Mouse (Mus musculus) testis, adult 2 months (tissue): ENCODE data around the gene Pskh1.

Experiments
- CTCF ChIP-seq: fragments of 200-500 bp; IDR thresholded peaks from 2 replicates; pipeline ENCODE4 v1.5.1; 2012; ENCODE audit warnings: low read depth, mild to moderate bottlenecking, inconsistent platforms, low read length, moderate library complexity; ENCODE audit not compliant: control insufficient read depth, insufficient read depth, insufficient replicate concordance
- POLR2A ChIP-seq: fragments of 200-500 bp; IDR thresholded peaks from 2 replicates; pipeline ENCODE4 v1.6.1; 2012; ENCODE audit warnings: low read depth, mild to moderate bottlenecking, inconsistent platforms, low read length, moderate library complexity; ENCODE audit not compliant: control insufficient read depth

DNA sequence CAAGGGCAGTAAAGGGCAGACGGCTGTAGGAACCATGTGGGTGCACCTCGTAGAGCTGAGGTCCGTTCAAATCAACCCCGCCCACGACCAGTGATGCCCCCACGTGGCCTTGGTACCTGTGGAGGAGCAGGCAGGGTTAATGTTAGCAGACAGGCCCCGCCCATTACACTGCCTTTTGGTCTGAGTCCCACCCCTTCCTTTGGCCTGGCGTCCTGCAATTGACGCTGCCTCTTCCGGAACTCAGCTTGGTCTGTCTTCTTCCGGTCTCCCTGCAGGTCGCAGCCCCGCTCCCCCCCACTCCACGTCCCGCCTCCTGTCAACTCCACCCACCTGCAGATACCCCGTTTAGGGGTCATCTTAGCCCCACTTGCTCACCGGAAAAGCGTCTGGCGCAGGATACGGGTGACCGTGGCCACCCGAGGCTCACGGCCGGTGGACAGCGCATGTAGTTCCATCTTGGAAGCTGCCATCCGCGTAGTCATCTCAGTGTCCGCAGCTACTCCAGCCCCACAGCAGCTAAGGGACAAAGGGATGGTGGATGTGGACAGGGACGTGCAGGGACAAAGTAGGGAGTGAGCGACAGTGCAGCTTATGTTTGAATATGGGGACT is 36.7 kb downstream of the Pskh1 start:
- TF ChIP-seq CTCF (no peak), POLR2A (peak; percentile 67)
